Mouse (Mus musculus): ENCODE data around the gene Cyp2c69. TPM values are rescaled to one million over a fixed set of nuclear protein-coding genes. Genes with fewer than 3 reads are reported as not detected.

Gene Cyp2c69
- polyA plus RNA-seq, 1 experiment from 2014 or later: not detected

Other genes starting within 250 kb of the Cyp2c69 start
- gene Cyp2c67, start 237.7 kb downstream of the Cyp2c69 start, polyA plus RNA-seq (2015; fragmentation: Nextera tagmentation; extraction: Ambion mirVana): not detected in 2 replicates
- gene Cyp2c68, start 145.7 kb downstream of the Cyp2c69 start, polyA plus RNA-seq (2015; fragmentation: Nextera tagmentation; extraction: Ambion mirVana): not detected in 2 replicates
- gene Cyp2c40, start 74.0 kb downstream of the Cyp2c69 start, polyA plus RNA-seq (2015; fragmentation: Nextera tagmentation; extraction: Ambion mirVana): not detected in 2 replicates
- gene Cyp2c37, start 105.6 kb upstream of the Cyp2c69 start, polyA plus RNA-seq (2015; fragmentation: Nextera tagmentation; extraction: Ambion mirVana): not detected in 2 replicates
- gene Cyp2c54, start 187.0 kb upstream of the Cyp2c69 start, polyA plus RNA-seq (2015; fragmentation: Nextera tagmentation; extraction: Ambion mirVana): not detected in 2 replicates
- gene Cyp2c50, start 202.9 kb upstream of the Cyp2c69 start, polyA plus RNA-seq (2015; fragmentation: Nextera tagmentation; extraction: Ambion mirVana): not detected in 2 replicates